Mouse (Mus musculus): ENCODE data around the gene E130114P18Rik.

GRCm38 (mm10) chr4:97712547-97712946 lies 65.3 kb downstream of the E130114P18Rik start:
- TF ChIP-seq CTCF (IDR thresholded peaks at IDR 0.05; ENCODE audit: control insufficient read depth, insufficient read depth, insufficient replicate concordance, low read depth, low read length), result no peak
- no peak for TF ChIP-seq POLR2A (IDR thresholded peaks at IDR 0.05; ENCODE audit: control insufficient read depth, low read depth, low read length)
